Mouse (Mus musculus) A20 (cell line): ENCODE results near the gene Rab11fip5.
A peak's percentile ranks its signal among the peaks of the same experiment; 100 is the strongest.

Experiments used
- DNase-seq: peaks from one replicate; pipeline ENCODE4 v3.0.0-alpha.2; 2011; ENCODE audit warnings: low read depth, low spot score

The Rab11fip5 gene

GRCm38 (mm10) chr6:85348133-85348532 lies 26.3 kb downstream of the Rab11fip5 start:
- no peak for DNase-seq

- DNase-seq, result peak; percentile 84
These were observed 28.3 kb downstream of the Rab11fip5 start for GRCm38 (mm10) chr6:85346028-85346634.

- no peak for DNase-seq
These were observed 29.5 kb downstream of the Rab11fip5 start for GRCm38 (mm10) chr6:85344929-85345328.

GRCm38 (mm10) chr6:85343027-85343426 lies 31.4 kb downstream of the Rab11fip5 start:
- no peak for DNase-seq

- no peak for DNase-seq
These were observed 32.5 kb downstream of the Rab11fip5 start for GRCm38 (mm10) chr6:85341814-85342501.

- DNase-seq, result no peak
These were observed 34.2 kb downstream of the Rab11fip5 start for GRCm38 (mm10) chr6:85340184-85340583.

- peak; percentile 58 for DNase-seq
These were observed 35.0 kb downstream of the Rab11fip5 start for GRCm38 (mm10) chr6:85339273-85339901.

- no peak for DNase-seq
These were observed 37.5 kb downstream of the Rab11fip5 start for GRCm38 (mm10) chr6:85336944-85337343.

- no peak for DNase-seq
These were observed 39.1 kb downstream of the Rab11fip5 start for GRCm38 (mm10) chr6:85335352-85335751.

GRCm38 (mm10) chr6:85334851-85335250 lies 39.6 kb downstream of the Rab11fip5 start:
- DNase-seq, result no peak

GRCm38 (mm10) chr6:85334251-85334650 lies 40.2 kb downstream of the Rab11fip5 start:
- no peak for DNase-seq

GRCm38 (mm10) chr6:85333732-85334131 lies 40.7 kb downstream of the Rab11fip5 start:
- no peak for DNase-seq

GRCm38 (mm10) chr6:85333000-85333669 lies 41.3 kb downstream of the Rab11fip5 start, which contains the start of gene Sfxn5:
Sfxn5 (minus strand) TSS chr6:85333422.
- peak; percentile 94 for DNase-seq

GRCm38 (mm10) chr6:85332351-85332999 lies 42.0 kb downstream of the Rab11fip5 start:
- no peak for DNase-seq

GRCm38 (mm10) chr6:85331736-85332135 lies 42.7 kb downstream of the Rab11fip5 start:
- DNase-seq, result no peak

GRCm38 (mm10) chr6:85331221-85331735 lies 43.2 kb downstream of the Rab11fip5 start:
- no peak for DNase-seq

GRCm38 (mm10) chr6:85329666-85330185 lies 44.7 kb downstream of the Rab11fip5 start:
- DNase-seq, result no peak

- DNase-seq, result no peak
These were observed 47.9 kb downstream of the Rab11fip5 start for GRCm38 (mm10) chr6:85326564-85326963.

- DNase-seq, result peak; percentile 60
These were observed 49.3 kb downstream of the Rab11fip5 start for GRCm38 (mm10) chr6:85325109-85325508.

- DNase-seq, result no peak
These were observed 54.0 kb downstream of the Rab11fip5 start for GRCm38 (mm10) chr6:85320445-85320866.

GRCm38 (mm10) chr6:85316211-85316610 lies 58.2 kb downstream of the Rab11fip5 start:
- DNase-seq, result no peak
